31 mouse cellular contexts compared by ENCODE assay signal in genomic region chr14:54223315-54224063, GRCm38 (mm10). TPM values are rescaled to one million over a fixed set of nuclear protein-coding genes. Genes with fewer than 3 reads are reported as not detected.
DNase-seq lines count a peak whose midpoint lies in the region; ATAC-seq and TF ChIP-seq lines count a peak whose summit lies in the region.
"Had no signal": no experiment of that assay in that cellular context is flagged by ENCODE, and none has a peak within 500 bp of the region (broad histone marks: within the 10 kb centered on the region; RNA-seq: fewer than 3 reads in every experiment).

No protein-coding gene starts in this region.

- H3K4me1 ChIP-seq in spleen, adult 2 months (ENCODE audit: control insufficient read depth, insufficient read depth, insufficient read length): peaks cover 36% of the 10 kb centered on the region; the same call in 1 of the 2 replicates
- H3K4me1 ChIP-seq in CH12.LX (ENCODE audit: control insufficient read depth in 1 of 2, insufficient read depth in 2 of 2): peaks cover 24 to 81% of the 10 kb centered on the region in 2 experiments
- H3K4me1 ChIP-seq in small intestine, adult 2 months (ENCODE audit: control insufficient read depth, insufficient read depth, insufficient read length, low read length): peaks cover 19% of the 10 kb centered on the region; the same call in 1 of the 2 replicates

- H3K4me2 ChIP-seq in CH12.LX (ENCODE audit: insufficient read depth, low read depth, poor library complexity, severe bottlenecking): peak overlapping the region; percentile 92
- H3K4me2 ChIP-seq: embryonic facial prominence, embryonic 12.5 days; heart, embryonic 13.5 days; hindbrain, embryonic 15.5 days; limb, embryonic 12.5 days; liver, embryonic 11.5 days; midbrain, embryonic 11.5 days had no signal

- intact Hi-C loops in left cerebral cortex, postnatal 14 days (cut with DNase I): loop anchor here (10.0 kb wide), 2 partner anchors 271 to 351 kb away; partner anchors contain the start of gene Ajuba

- DNase-seq in spleen, adult 2 months (ENCODE audit: low read depth in 1 of 2, low spot score in 2 of 2): no peak
- no peak for DNase-seq in spleen, postnatal 10 days (ENCODE audit: low spot score in 2 of 2)
- peak; percentile 70 for DNase-seq in CH12.LX (ENCODE audit: extremely low read depth)
- peak; percentile 20 for DNase-seq in T-cell, adult 2 months (ENCODE audit: low spot score)
- DNase-seq in left cerebral cortex, postnatal 14 days (ENCODE audit: low spot score in 2 of 2): no peak
- DNase-seq in layer of hippocampus, adult 18-20 months (ENCODE audit: low spot score in 2 of 2): no peak
- DNase-seq: adrenal gland, adult 8-10 months; B cell, adult 2 months; cerebellum, adult 9-10 months; cerebellum, postnatal 36 days; embryo, embryonic 11 days; heart, adult 2 months; heart, postnatal 14 days; kidney, adult 9 months; kidney, postnatal 10 days; layer of hippocampus, adult 9-11 months; lung, postnatal 36 days had no signal

- H3K9ac ChIP-seq in CH12.LX (ENCODE audit: insufficient read depth, low read depth): peak overlapping the region; percentile 64
- H3K9ac ChIP-seq: embryonic facial prominence, embryonic 12.5 days; hindbrain, embryonic 15.5 days; limb, embryonic 12.5 days had no signal

- no peak for TF ChIP-seq RAD21 in CH12.LX (IDR thresholded peaks at IDR 0.05; ENCODE audit: low read depth, low read length)

- TF ChIP-seq EP300 in CH12.LX (IDR thresholded peaks at IDR 0.05; ENCODE audit: low read length): no peak

- H3K4me3 ChIP-seq in spleen, adult 2 months (ENCODE audit: extremely low read depth, insufficient read depth, insufficient read length): no peak overlapping the region
- peak overlapping the region; percentile 35 to 53 (median 49) for H3K4me3 ChIP-seq in CH12.LX (replicated peaks in 1 of 3; ENCODE audit: low read depth in 2 of 3, low read length in 2 of 3, poor library complexity in 1 of 3)
- H3K4me3 ChIP-seq in small intestine, adult 2 months (ENCODE audit: low read depth, low read length): no peak overlapping the region
- H3K4me3 ChIP-seq: embryonic facial prominence, embryonic 12.5 days; forebrain, embryonic 10.5 days; heart, adult 2 months; heart, embryonic 13.5 days; hindbrain, embryonic 10.5 days; hindbrain, embryonic 15.5 days; limb, embryonic 12.5 days; myocyte had no signal

- WGBS in spleen, adult 2 months: 70% methylated on average over 13 of the region's 13 CpGs
- WGBS in small intestine, adult 2 months: 65% methylated on average over 13 of the region's 13 CpGs

- peak overlapping the region; percentile 63 for H3K27ac ChIP-seq in spleen, adult 2 months (ENCODE audit: insufficient read depth, low read length)
- H3K27ac ChIP-seq in CH12.LX (ENCODE audit: insufficient read depth, low read depth): peak overlapping the region; percentile 98
- peak overlapping the region; percentile 75 for H3K27ac ChIP-seq in small intestine, adult 2 months (ENCODE audit: insufficient read depth, low read depth, low read length)
- H3K27ac ChIP-seq: embryonic facial prominence, embryonic 12.5 days; heart, adult 2 months; hindbrain, embryonic 15.5 days; limb, embryonic 12.5 days; stomach, postnatal 0 days had no signal

- no peaks in the 10 kb centered on the region for H3K9me3 ChIP-seq in CH12.LX (replicated peaks; ENCODE audit: low read length)
- H3K9me3 ChIP-seq: embryonic facial prominence, embryonic 12.5 days; forebrain, embryonic 10.5 days; heart, embryonic 13.5 days; hindbrain, embryonic 10.5 days; hindbrain, embryonic 15.5 days; limb, embryonic 12.5 days had no signal

- TF ChIP-seq POLR2A in spleen, adult 2 months (IDR thresholded peaks at IDR 0.05; ENCODE audit: low read depth, low read length): no peak
- no peak for TF ChIP-seq POLR2A in CH12.LX (IDR thresholded peaks at IDR 0.05; ENCODE audit: low read depth, low read length)
- TF ChIP-seq POLR2A in small intestine, adult 2 months (IDR thresholded peaks at IDR 0.05; ENCODE audit: low read depth, low read length): no peak

- no peak for TF ChIP-seq CTCF in spleen, adult 2 months (IDR thresholded peaks at IDR 0.05; ENCODE audit: extremely low read depth, insufficient read depth, insufficient read length, insufficient replicate concordance)
- no peak for TF ChIP-seq CTCF in CH12.LX (conservative IDR thresholded peaks at IDR 0.05 in 1 of 2, IDR thresholded peaks at IDR 0.05 in 1 of 2; ENCODE audit: low read depth in 2 of 2, low read length in 2 of 2)
- TF ChIP-seq CTCF in small intestine, adult 2 months (IDR thresholded peaks at IDR 0.05; ENCODE audit: extremely low read depth, insufficient read length, insufficient replicate concordance, low read depth, low read length): no peak

- in situ Hi-C loops in CH12.LX (cut with MboI; ENCODE audit: low pct_ligation_motif_present, low pct_unique_long_range_greater_than_20kb, low sequenced_read_pairs): no loop called here

- dilution Hi-C loops in CH12.LX (cut with MboI; ENCODE audit: extremely low pct_ligation_motif_present, extremely low pct_unique_long_range_greater_than_20kb, low sequenced_read_pairs): no loop called here

- H3K36me3 ChIP-seq in spleen, adult 2 months (ENCODE audit: control insufficient read depth, insufficient read depth, low read length): no peaks in the 10 kb centered on the region
- H3K36me3 ChIP-seq in CH12.LX (replicated peaks in 1 of 2; ENCODE audit: control insufficient read depth in 1 of 2, insufficient read depth in 1 of 2, low read length in 1 of 2): no peaks in the 10 kb centered on the region
- H3K36me3 ChIP-seq in small intestine, adult 2 months (ENCODE audit: control insufficient read depth, insufficient read depth, low read length): no peaks in the 10 kb centered on the region
- H3K36me3 ChIP-seq: embryonic facial prominence, embryonic 12.5 days; forebrain, embryonic 10.5 days; heart, embryonic 13.5 days; hindbrain, embryonic 10.5 days; hindbrain, embryonic 15.5 days; limb, embryonic 12.5 days had no signal

- ATAC-seq in monocyte, adult 5-6 weeks (replicated peaks; ENCODE audit: insufficient number of reproducible peaks, low FRiP score, low TSS enrichment, poor library complexity, severe bottlenecking): no peak
- ATAC-seq: forebrain, embryonic 16.5 days; midbrain, embryonic 16.5 days had no signal

- no peaks in the 10 kb centered on the region for H3K27me3 ChIP-seq in spleen, adult 2 months (ENCODE audit: control insufficient read depth, insufficient read depth, low read length)
- H3K27me3 ChIP-seq in CH12.LX (replicated peaks): no peaks in the 10 kb centered on the region
- H3K27me3 ChIP-seq in small intestine, adult 2 months (ENCODE audit: control insufficient read depth, insufficient read depth, low read length): no peaks in the 10 kb centered on the region
- H3K27me3 ChIP-seq: embryonic facial prominence, embryonic 12.5 days; heart, embryonic 13.5 days; hindbrain, embryonic 15.5 days; limb, embryonic 12.5 days had no signal

- no peaks in the 10 kb centered on the region for H3K79me2 ChIP-seq in CH12.LX (replicated peaks; ENCODE audit: control insufficient read depth, extremely low read depth, insufficient read depth, poor library complexity, severe bottlenecking)

TF ChIP-seq in CH12.LX, 34 proteins besides CTCF, POLR2A, EP300 and RAD21 (continues in another document):
- TF ChIP-seq ZMIZ1 (IDR thresholded peaks at IDR 0.05; ENCODE audit: low read depth, low read length): no peak
- TF ChIP-seq CHD1 (IDR thresholded peaks at IDR 0.05; ENCODE audit: low read depth, low read length): no peak; the same call in 1 of the 2 replicates
- no peak for TF ChIP-seq UBTF (IDR thresholded peaks at IDR 0.05; ENCODE audit: low read depth, low read length)
- TF ChIP-seq ZC3H11A (IDR thresholded peaks at IDR 0.05; ENCODE audit: low read depth, low read length): no peak
- no peak for TF ChIP-seq ELF1 (IDR thresholded peaks at IDR 0.05; ENCODE audit: low read depth, low read length)
- TF ChIP-seq USF2 (conservative IDR thresholded peaks at IDR 0.05; ENCODE audit: low read depth, low read length): peak; percentile 56
- TF ChIP-seq USF1 (IDR thresholded peaks at IDR 0.05; ENCODE audit: low read depth, low read length): peak; percentile 56
- TF ChIP-seq MYC (IDR thresholded peaks at IDR 0.05; ENCODE audit: low read depth, low read length): peak; percentile 75; the same call in 1 of the 2 replicates
- no peak for TF ChIP-seq ETS1 (conservative IDR thresholded peaks at IDR 0.05; ENCODE audit: low read depth, low read length)
- TF ChIP-seq MAZ (IDR thresholded peaks at IDR 0.05; ENCODE audit: low read depth, low read length): no peak
- peak; percentile 92 for TF ChIP-seq MAX (IDR thresholded peaks at IDR 0.05; ENCODE audit: low read length)
- no peak for TF ChIP-seq MEF2A (IDR thresholded peaks at IDR 0.05; ENCODE audit: borderline replicate concordance, low read depth, low read length)
- TF ChIP-seq GABPA (IDR thresholded peaks at IDR 0.05; ENCODE audit: insufficient replicate concordance, low read depth, low read length): no peak
- TF ChIP-seq MAFK (IDR thresholded peaks at IDR 0.05; ENCODE audit: insufficient replicate concordance, low read length): no peak
- TF ChIP-seq SMC3 (IDR thresholded peaks at IDR 0.05; ENCODE audit: low read depth, low read length): no peak
- no peak for TF ChIP-seq TCF12 (IDR thresholded peaks at IDR 0.05; ENCODE audit: low read depth, low read length)
- TF ChIP-seq TBP (conservative IDR thresholded peaks at IDR 0.05; ENCODE audit: low read depth, low read length): peak; percentile 61; the same call in 1 of the 2 replicates
- no peak for TF ChIP-seq RCOR1 (conservative IDR thresholded peaks at IDR 0.05; ENCODE audit: low read depth, low read length)
- no peak; the same call in none of the 2 replicates for TF ChIP-seq ZNF384 (IDR thresholded peaks at IDR 0.05; ENCODE audit: low read depth, low read length)

RNA-seq across cellular contexts. Expression of gene Dad1, which starts 30.4 kb away (rescaled TPM):
- polyA plus RNA-seq in spleen, adult 2 months (2012; rRNA removed): 309 and 372 TPM in 2 replicates
- total RNA-seq in CH12.LX (2012; rRNA removed): 161 and 196 TPM in 2 replicates
- total RNA-seq in CH12.LX (2014; rRNA removed): 192 and 279 TPM in 2 replicates
- polyA plus RNA-seq in CH12.LX (2012; ENCODE audit: insufficient read length, low read depth): 213 and 287 TPM in 2 replicates
- 561 and 627 TPM in 2 replicates for polyA plus RNA-seq in small intestine, adult 2 months (2012; rRNA removed)
- 100 to 1,000 TPM; 118 to 127 TPM for total RNA-seq in left cerebral cortex, postnatal 14 days (2021)
- 100 to 1,000 TPM; 123 to 132 TPM for total RNA-seq in layer of hippocampus, adult 18-20 months (2021)
- 55.5 to 125 TPM (median 69.5 TPM) in 3 replicates for total RNA-seq in monocyte, adult 5-6 weeks (2017)

RNA-seq across cellular contexts. Expression of gene Abhd4, which starts 30.5 kb away (rescaled TPM):
- polyA plus RNA-seq in spleen, adult 2 months (2012; rRNA removed): 17.9 and 23.4 TPM in 2 replicates
- total RNA-seq in CH12.LX (2012; rRNA removed): 13.4 and 19.8 TPM in 2 replicates
- 13.4 and 15.9 TPM in 2 replicates for total RNA-seq in CH12.LX (2014; rRNA removed)
- polyA plus RNA-seq in CH12.LX (2012; ENCODE audit: insufficient read length, low read depth): 22.0 and 23.0 TPM in 2 replicates
- polyA plus RNA-seq in small intestine, adult 2 months (2012; rRNA removed): 35.2 and 53.6 TPM in 2 replicates
- total RNA-seq in left cerebral cortex, postnatal 14 days (2021): 10 to 100 TPM; 50.3 to 51.0 TPM
- total RNA-seq in layer of hippocampus, adult 18-20 months (2021): 10 to 100 TPM; 54.8 to 60.0 TPM
- 7.7 to 14.8 TPM (median 13.9 TPM) in 3 replicates for total RNA-seq in monocyte, adult 5-6 weeks (2017)

Comparison
In these comparisons a context has a peak if more than half of its experiments do, and no peak if none do; other contexts are left out.
1. DNase-seq: peak in CH12.LX (single experiment) and T-cell, adult 2 months (single experiment); none in spleen, adult 2 months (0 of 2), spleen, postnatal 10 days (0 of 2), left cerebral cortex, postnatal 14 days (0 of 2) and layer of hippocampus, adult 18-20 months (0 of 2).
2. H3K4me3 ChIP-seq: peak in CH12.LX (3 of 3); none in spleen, adult 2 months (single experiment) and small intestine, adult 2 months (single experiment).
3. Peak in every context shown above with its lines, with median percentiles within 50 percentile points of each other: H3K27ac ChIP-seq.